Mouse (Mus musculus) adrenal gland, postnatal 25 days (tissue): ENCODE results near the gene Rrp1b. TPM values are rescaled to one million over a fixed set of nuclear protein-coding genes. Genes with fewer than 3 reads are reported as not detected.

Source experiments
- DNase-seq: peaks from one replicate; pipeline ENCODE4 v3.0.0; 2021; ENCODE audit warnings: mixed read lengths
- long read RNA-seq: library from polyadenylated mRNA; stranded (forward); transcript quantifications from one replicate; pipeline ENCODE4 v2.0.0, GENCODE M21; 2021
- total RNA-seq: library from RNA; stranded (reverse); gene quantifications from 2 replicates; pipeline ENCODE4 v1.2.3, GENCODE M21; 2021

Rrp1b gene
- total RNA-seq = 27.5 and 29.5 TPM in 2 replicates
- long read RNA-seq, partial matches to known transcripts = 2 of 2 reads
- long read RNA-seq, other reads (novel, unspliced or antisense) = 0 of 2 reads

DNA sequence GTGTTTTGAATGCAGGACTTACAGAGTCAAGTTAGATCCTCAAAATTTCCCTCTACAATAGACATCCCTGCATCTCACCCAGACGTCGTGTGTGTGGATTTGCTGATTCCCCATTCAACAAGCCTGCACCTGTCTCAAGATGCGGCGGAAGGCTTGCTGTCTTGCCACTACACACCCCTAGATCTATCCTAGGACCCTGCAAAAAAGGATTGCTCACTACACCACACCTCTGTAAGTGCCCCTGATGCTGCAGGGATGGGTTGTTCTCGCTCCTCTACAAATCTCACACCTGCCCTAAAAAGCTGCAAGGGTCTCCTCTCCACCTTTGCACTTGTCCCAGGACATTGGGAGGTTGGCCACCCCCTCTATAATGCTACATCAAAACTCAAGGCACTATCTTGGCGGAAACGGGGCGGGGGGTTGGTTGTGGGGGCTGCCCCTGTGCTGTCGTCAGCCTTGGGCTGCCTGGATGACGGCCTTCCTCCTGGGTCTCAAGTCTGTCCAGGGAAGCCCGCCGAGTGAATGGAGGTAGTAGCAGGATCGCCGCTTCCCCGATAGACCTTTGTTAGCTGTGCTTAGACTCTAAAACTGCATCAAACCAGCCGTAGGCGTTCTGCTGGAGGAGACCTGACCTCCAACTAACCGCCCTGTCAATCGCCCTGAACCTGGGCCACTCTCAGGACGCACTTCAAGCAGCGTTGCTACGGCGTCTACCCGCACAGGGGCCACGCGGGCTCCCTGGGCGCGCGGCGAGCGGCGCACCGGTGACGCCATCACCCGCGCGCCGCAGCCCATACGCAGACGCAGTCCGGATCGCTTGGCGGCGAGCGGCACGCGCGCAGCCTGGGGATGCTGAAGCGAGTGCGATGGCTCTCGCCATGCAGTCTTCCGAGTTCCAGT, at the start of gene Rrp1b, which contains the start of gene Hsf2bp:
Gene Rrp1b, plus strand, starts transcription at position 492 of the 900 bp plus-strand sequence.
Gene Hsf2bp, minus strand, starts transcription at position 741 of the 900 bp plus-strand sequence.
- DNase-seq = peak; percentile 82

DNA sequence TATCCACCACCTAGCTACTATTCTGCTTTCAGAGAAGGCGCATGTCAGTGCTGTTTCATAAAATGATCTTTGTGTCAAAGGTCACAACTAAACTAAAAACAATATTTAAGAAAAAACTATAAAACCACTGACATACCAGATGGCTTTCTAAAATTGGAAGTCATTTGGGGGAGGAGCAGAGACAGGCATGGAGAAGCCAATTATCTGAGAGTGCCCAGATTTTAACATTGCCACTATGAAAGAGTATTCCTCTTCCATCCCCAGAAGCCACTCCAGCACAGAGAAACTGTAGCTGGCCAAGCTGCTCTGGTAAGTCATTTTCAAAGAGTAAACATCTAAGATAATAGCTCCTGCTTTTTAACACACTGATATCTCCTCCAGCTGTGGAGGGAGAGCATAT, 49.0 kb upstream of the Rrp1b start:
- DNase-seq = no peak

DNA sequence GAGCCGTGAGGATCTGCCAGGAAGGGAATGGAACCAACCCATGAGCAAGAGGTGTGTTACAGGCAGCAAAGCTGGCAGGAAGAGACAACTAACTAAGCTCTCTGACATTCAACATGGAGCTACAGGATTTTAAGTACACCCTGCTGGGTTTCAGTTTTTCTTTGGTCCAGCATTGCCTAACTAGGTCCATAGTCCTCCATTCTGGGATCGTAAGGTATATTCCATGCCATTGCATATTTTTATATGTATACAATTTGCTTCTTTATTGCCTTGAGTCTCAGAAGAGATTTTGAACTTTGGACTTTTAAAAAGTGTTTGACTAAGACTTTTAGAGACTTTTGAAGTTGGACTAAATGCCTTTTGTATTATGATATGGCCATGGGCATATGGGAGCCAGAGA, 46.9 kb upstream of the Rrp1b start:
- DNase-seq = no peak

DNA sequence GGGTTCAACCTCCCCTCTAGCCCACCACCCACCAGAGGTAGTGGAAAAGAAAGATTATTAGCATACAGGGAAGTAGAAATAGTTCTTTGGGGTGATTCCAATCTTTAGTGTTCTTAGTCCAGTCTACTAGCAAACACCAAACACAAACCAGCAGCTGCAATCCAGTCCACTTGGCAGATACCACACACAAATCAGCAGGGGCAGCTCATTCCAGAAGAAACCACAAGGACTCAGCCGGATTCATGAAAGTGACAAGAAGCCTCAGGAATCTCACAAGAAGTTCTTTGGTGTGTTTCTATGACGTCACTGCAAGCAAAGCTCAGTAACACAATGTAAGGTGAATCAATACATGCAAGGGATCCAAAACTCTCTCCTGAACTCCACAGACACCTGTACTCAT, 43.9 kb upstream of the Rrp1b start:
- no peak for DNase-seq

DNA sequence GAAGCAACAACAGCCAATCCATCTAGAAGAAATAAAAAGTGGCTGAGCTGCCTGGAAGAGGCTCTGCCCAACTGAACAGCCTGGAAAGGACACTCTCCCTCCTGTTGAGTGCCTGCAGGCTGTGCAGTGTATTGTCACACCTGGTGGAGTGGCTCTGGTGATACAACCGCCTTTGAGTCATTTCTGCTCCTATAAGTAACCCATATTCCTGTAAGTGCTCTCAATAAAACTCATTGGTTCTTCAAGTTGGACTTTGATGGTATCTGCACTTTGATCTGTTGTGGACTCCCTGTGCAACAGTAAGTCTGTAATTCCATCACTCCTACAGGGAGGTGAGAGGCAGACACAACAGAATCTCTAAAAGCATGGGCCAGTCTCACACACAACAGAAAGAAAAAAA, 42.5 kb upstream of the Rrp1b start:
- no peak for DNase-seq

DNA sequence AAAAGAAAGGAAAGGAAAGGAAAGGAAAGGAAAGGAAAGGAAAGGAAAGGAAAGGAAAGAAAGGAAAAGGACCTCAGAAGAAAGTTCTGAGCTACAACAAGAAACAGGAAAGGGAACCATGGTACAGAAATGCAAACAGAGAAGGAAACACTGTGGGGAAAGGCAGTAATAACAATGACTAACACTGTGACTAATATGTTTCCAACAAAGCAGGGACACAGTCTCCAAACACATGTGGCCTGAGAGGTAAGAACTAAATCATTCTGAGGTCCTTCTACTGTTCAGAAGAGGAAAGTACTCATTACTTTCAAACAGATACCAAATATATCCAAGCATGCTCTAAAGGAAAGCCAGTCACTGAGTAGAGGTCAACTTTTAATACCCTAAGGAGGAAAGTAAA, 41.8 kb upstream of the Rrp1b start:
- no peak for DNase-seq

DNA sequence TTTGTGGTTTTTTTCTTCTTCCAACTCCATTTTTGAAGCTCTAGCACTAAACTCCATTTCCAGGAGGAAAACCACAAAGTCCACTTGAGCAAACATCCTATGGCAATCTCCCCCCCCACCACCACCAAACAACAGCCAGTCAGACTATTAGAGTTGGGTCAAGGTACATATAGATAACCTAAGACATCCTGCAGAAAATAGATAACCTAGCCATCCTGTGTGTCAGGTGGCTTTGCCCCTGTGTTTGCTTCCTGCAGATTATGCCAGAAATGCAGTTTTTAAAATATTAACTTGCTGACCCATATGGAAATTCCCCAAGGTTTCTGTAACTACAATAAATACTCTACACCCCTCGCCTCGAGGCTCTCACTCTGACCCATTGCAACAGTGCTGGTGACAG, 40.1 kb upstream of the Rrp1b start:
- no peak for DNase-seq

DNA sequence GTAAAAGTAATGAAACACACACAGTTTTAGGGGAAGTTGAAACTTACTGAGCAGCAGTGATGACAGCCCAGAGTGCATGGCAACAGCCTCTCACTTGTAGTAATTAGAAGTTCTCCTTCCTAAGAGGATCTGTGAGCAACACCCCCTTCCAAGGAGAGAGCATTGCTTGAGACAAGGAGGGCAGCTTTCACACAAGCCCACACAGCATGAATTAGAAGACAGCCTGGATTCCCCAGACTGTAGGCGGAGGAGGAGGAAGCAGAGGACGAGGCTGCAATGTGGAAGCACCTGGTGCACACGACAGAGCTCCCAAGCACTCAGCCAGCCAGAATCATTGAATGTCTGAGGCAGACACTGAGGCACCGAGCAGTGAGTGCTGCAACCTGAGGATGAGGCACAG, 39.6 kb upstream of the Rrp1b start:
- DNase-seq = no peak

DNA sequence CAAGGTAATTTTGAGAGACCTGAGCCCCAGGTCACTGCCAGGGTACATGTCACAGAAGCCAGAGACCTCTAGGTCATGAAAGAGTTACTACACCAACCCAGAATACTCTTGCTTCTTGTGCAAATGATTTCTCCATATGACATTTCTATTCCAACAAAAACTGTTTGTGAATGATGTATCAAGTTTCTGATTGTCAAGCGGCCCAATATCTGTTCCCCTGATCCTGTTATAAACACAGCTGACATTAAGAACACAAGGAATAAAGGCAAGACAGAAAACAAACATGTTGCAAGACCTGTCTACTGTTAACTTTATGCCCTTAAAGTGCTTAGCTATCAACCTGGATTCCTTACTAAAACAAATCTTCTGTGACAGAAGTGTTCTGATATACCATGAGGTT, 37.5 kb upstream of the Rrp1b start:
- DNase-seq = no peak

DNA sequence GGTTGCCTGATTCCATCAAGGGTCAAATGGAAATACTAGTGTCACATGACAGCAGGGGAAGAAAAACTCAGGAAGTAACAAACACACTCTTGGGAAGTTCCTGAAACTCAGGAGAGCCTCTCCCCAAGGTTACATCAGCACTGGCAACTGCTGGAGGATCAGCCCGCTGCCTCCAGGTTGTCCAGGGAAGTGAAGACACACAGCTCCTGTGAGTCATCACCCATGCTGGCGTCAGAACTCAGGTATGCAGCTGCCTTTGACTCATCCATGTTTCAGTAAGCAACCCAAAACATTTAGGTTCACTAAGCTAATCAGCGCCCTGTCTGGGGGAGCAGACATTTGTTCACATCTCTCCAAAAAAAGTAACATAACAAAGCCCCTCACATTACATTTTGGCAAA, 32.6 kb upstream of the Rrp1b start:
- no peak for DNase-seq

DNA sequence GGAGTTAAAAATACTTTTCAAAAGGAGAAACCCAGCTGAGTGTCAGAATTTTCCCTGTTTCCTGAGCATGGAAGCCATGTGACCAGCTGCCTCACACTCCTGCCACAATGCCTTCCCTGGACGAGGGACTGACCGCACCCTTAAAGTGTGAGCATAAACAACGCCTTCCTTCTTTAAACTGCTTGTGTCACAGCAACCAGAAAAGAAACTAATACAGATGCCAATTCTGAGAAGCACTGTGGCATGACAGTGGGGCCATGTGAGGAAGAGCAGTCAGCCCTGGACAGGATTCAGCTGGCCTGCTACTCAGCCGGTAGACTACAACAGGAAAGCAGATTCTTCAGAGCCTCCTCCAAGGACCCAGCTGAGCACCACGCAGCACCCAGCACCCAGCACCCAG, 29.1 kb upstream of the Rrp1b start:
- no peak for DNase-seq

DNA sequence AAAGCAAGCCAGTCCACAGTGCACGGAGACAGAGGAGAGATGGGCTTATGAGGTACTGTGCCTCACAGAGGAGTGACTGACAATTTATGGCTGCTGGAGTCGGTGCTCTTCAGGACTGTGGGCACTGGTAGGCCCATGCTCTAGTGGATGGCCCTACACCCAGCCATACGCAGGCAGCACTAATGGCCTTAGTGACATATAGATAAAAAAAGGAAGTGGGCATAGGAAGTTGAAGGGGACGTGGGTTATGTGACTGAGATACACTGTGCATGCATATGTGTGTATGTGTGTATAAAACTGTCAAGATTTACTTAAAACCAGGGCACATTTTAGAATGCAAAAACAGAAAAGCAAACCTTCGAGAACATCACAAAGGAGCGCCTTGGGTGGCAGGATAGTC, 24.2 kb upstream of the Rrp1b start:
- DNase-seq = no peak

DNA sequence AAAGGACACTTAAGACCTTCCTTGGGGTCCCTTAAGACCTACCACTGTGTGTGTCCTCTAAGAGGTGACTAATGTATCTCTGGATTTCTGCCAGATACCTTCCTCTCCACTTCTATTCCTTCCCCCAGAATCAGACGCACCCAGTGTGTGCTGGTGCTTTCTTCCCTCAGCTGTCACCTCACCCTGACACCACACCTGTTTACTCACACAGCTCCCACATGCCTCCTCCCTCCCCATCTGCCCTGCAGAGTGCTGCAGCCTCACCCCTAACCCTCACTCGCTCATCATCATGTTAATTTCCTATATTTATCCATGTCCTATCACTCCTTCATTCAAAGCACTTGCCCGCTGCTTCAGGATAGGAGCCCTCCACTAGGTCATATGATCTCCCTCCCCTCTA, 23.6 kb upstream of the Rrp1b start:
- no peak for DNase-seq

DNA sequence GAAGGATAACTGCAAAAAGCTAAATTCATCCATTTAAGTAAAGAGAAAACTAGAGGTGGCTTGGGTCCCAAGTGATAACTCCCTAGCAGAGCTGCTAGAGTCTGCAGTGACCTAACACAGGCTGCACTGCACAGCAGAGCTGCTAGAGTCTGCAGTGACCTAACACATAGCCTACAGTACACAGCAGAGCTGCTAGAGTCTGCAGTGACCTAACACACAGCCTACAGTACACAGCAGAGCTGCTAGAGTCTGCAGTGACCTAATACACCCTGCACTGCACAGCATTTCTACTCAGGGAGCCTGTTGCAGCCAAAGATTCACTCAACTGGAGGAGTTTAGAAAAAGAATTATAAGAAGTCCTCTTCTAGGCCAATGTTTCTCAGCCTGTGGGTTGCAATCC, 22.2 kb upstream of the Rrp1b start:
- DNase-seq = no peak

DNA sequence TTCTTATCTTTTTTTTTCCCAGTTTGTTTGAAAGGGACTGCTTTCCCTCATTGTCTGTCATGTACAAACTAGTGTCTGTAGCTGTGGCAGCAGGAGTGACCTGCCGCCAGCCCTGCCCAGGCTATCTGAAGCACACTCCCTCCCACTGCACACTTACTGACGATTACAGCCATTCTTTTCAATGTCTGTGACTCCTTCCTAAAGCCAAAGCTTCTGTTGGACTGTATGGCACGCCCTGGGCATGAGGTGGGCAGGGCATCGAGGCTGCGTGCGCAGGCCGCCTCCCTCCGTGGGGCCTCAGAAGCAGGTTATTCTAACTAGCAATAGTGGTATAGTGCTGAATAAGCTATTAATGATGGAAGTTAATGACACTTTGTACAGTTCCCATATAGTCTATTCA, 19.4 kb upstream of the Rrp1b start:
- DNase-seq = no peak

DNA sequence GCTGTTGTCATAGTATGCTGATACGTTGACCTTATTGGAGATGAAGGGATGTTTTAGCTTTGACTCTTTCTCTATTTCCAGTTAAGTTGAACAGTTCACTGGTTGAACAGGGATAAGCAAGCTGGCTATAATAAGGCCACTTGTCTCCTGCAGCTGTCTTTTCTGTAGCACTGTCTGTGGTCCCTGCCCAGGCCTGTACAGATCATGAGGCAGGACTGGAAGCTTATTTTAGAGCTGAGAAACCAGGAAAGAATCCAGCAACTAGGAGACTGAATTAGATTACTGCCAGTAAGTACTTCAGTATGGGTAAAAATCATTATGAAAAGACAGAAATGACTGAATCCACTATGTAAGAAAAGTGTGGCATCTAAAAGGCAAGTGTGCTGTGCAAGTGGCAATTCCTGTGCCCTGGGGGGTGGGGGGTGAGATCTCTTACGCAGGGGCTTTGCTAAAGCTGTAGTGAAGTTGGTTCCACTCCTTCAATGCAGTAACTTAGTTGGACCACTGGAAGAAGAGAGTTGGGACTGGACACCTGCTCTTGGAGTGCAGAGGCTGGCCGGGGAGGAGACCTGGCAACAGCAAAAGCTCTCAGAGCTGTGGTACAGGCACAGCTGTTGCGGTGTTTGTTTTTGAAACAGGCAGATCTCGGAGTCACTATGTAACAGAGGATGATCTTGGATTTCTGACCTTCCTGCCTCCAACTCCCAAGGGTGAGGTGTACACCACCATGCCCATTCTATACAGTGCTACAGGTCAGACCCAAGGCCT, 17.6 kb upstream of the Rrp1b start:
- no peak for DNase-seq

DNA sequence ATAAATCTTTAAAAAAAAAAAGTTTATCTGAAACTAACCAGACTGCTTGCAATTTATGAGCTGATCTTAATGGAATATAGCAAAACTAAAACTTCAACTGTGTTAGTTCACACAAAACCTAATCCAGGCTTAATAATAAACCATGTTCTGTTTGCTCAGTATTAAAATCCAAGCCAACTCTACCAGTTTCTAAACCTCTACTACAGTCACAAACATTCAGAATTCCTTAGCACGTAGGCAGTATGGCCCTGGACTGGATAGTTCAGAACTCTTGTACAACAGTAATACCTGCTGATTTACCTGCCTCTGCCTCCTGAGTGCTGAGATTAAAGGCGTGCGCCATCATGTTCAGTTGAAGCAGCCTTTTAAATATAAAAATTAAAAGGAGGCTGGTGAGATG, 13.9 kb upstream of the Rrp1b start:
- no peak for DNase-seq

DNA sequence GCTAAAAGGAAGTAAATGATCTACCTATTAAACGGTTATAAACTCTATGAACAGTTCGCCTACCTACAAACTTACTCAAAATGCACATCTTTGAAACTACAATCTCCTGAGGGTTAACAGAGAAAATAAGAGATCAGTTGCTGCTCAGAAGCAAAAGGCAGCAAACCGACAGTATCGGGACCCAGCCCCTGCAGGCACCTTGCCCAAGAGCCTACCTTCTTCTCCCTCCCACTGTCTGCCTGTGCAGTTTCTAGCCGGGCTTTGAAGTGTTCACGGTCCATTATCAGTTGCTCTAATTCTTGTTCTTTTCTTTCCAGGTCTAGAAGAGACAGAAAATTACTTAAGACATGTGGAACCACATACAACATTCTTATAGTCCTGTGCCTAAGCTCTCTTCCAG, 13.3 kb upstream of the Rrp1b start:
- no peak for DNase-seq

DNA sequence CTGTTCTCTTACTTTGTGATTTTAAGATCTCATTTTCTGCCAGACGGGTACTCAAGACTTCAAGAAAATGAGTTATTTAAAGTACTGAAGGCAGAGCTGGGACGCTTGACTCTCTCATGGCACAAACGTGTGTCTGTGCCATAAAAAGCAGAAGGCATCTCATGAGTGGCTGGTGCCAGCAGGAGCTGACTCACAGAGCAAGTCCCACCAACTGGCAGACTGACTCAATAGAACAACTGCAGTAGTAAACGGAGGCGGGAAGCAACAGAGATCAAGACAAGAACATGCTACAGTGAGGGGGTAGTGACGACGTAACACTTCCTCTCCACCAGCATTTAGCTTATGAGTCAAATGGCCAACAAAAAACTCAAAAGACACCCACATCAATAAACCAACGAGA, 12.8 kb upstream of the Rrp1b start:
- peak; percentile 45 for DNase-seq

DNA sequence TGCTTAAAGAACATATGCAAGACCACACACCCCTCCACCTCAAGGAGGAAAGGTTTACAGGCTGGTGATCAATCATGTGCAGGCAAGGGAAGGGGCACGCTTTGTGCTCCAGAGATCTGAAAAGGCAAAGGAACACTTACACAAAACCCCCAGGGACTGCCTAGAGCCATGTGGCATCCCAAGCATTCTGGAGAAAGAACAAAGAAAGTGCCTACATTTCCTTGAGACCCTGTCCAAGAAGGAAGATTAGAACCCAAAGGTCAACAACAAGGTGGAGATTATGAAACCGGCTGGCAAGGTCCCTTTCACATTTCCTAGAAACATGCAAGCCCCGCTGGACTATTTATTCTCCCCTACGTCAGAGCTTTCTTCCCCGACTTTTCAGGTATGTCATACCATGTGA, 11.2 kb upstream of the Rrp1b start:
- no peak for DNase-seq

DNA sequence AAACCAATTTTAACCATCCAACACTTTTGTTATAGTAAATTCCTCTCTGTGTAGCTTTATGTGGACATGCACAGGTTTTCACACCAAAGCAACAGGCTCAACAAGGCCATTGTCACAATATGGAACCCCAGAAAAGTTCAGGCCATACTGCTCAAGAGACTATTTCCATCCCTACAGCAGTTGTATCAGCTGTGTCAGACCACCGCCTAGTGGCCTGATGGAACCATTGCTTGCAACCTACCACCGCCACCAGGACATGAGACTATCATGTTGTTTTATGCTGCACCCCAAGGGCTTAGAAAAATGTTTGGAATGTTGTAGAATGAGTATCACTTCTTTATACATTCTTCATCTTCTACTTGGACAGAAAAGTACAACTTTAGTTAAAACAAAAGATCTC, 10.5 kb upstream of the Rrp1b start:
- DNase-seq = peak; percentile 61

DNA sequence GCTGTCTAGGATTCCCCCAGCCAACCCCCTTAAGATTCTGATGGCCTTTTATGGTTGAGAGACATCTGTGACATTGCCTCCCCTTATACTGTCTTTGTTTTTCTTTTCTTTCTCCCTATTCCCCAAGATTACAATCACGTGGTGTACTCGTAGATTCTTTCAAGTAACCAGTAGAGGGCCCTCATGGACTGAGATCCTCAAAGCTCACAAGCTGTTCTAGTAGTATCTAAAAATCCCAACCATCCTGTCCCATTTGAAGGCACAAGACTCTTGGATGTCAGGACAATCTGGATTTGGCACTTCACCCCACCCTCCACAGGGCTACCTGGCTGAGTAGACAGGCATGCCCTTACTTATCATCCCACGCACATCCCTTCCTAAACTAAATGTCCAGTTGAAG, 8.2 kb upstream of the Rrp1b start:
- DNase-seq = no peak

DNA sequence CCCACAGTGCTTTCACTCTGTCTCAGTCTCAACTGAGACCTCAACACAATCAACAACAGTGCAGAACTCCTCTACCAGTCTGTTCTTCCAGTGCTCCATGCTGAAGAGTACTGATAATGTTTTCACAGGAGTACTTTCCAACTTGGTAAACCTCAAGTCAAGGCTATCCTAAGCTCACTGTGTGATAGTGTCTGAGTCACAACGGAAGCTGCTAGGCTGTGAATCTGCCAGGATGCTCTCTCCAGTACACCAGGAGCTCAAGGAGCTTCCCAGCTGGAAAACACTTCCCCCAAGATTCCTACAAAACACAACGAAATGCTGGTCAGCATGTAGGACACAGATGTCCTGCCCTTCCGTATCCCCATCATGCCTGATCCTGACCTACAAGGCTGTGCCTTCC, 7.6 kb upstream of the Rrp1b start:
- DNase-seq = no peak

DNA sequence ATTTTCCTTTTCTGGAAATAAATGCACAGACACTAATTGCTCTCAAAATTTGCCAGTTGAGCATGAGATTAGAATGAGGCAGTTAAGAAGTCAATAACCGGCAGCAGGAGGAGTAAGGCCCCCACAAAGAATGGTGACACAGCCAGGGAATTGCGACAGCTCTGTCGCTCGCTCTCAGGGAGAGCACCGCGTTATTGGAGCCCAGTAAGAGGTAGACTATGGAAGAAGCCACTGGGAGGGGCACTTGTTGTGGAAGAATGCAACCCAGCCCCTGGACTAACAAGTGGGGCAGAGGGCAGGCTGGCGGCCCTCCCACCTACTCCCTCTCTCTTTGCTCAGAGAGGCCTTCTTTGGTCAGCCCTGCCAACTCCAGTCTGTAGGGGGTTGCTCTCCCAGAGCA, 4.2 kb upstream of the Rrp1b start:
- DNase-seq = no peak
